Mouse (Mus musculus): ENCODE data around the gene Adamts17. TPM values are rescaled to one million over a fixed set of nuclear protein-coding genes. Genes with fewer than 3 reads are reported as not detected.

Adamts17 gene
- polyA plus RNA-seq, 1 experiment = 2.4 TPM

DNA sequence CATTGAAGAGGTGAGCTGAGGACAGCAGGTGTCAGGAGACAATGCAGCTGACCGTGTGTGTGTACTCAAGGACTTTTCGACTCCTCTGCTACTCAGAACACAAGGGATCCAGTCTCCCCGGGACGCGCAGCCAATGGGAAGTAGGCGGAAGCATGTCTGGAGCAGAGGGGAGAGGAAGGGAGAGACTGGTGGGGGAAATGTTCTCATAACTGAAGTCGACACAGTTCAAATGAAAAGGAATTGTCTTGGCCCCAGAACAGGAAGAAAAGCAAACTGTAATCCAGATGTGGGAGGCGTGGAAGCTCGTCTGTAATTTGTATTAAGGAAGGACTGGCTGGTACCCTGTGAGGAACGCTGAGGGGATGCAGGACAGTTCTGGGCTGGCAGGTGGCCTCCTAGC lies 135.3 kb downstream of the Adamts17 start:
- WGBS = 54% methylated on average over 10 of the region's 10 CpGs
- Histone ChIP-seq H3K4me3 (ENCODE audit: control insufficient read depth, insufficient read depth, low read length) (no peak overlapping the region), H3K27me3 (ENCODE audit: control insufficient read depth, insufficient read depth, low read length) (no peaks in the 10 kb centered on the region), H3K4me1 (replicated peaks; ENCODE audit: control insufficient read depth, insufficient read depth, low read length) (peaks cover 42% of the 10 kb centered on the region), H3K27ac (ENCODE audit: control insufficient read depth, insufficient read depth, low read length) (no peak overlapping the region), H3K36me3 (ENCODE audit: control insufficient read depth, insufficient read depth, low read length) (no peaks in the 10 kb centered on the region)
- DNase-seq = peak; percentile 14
- TF ChIP-seq POLR2A (IDR thresholded peaks at IDR 0.05; ENCODE audit: control insufficient read depth, extremely low read depth, insufficient read depth, low read length, poor library complexity) (no peak), CTCF (IDR thresholded peaks at IDR 0.05; ENCODE audit: borderline replicate concordance, control insufficient read depth, extremely low read depth, insufficient read depth, low read length, poor library complexity) (no peak)

DNA sequence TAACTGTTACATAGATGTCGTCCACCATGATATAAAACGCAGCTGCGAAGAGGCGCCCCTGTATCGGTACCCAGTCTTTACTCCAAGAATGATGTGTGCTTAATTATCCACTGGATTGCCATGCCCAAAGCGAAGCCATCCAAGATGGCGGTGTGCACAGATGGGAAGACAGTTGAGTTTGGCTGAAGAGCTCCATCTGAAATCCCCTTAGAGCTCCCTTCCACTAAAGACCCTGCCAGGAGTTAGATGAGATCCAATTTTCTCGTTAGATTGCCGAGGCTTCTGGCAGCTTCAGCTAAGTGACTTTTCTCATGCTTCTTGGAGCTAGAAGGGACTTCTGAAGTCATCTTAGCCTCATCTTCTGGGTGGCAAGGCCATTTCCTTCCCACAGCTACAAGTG lies 136.8 kb downstream of the Adamts17 start:
- peaks cover 43% of the 10 kb centered on the region for H3K4me1 ChIP-seq (replicated peaks; ENCODE audit: control insufficient read depth, insufficient read depth, low read length)
- TF ChIP-seq CTCF (IDR thresholded peaks at IDR 0.05; ENCODE audit: borderline replicate concordance, control insufficient read depth, extremely low read depth, insufficient read depth, low read length, poor library complexity) = no peak
- no peak for TF ChIP-seq POLR2A (IDR thresholded peaks at IDR 0.05; ENCODE audit: control insufficient read depth, extremely low read depth, insufficient read depth, low read length, poor library complexity)
- no peak for DNase-seq
- no peaks in the 10 kb centered on the region for H3K27me3 ChIP-seq (ENCODE audit: control insufficient read depth, insufficient read depth, low read length)
- H3K27ac ChIP-seq (ENCODE audit: control insufficient read depth, insufficient read depth, low read length) = no peak overlapping the region
- H3K36me3 ChIP-seq (ENCODE audit: control insufficient read depth, insufficient read depth, low read length) = no peaks in the 10 kb centered on the region
- H3K4me3 ChIP-seq (ENCODE audit: control insufficient read depth, insufficient read depth, low read length) = no peak overlapping the region
- 98% methylated on average over 9 of the region's 9 CpGs for WGBS

DNA sequence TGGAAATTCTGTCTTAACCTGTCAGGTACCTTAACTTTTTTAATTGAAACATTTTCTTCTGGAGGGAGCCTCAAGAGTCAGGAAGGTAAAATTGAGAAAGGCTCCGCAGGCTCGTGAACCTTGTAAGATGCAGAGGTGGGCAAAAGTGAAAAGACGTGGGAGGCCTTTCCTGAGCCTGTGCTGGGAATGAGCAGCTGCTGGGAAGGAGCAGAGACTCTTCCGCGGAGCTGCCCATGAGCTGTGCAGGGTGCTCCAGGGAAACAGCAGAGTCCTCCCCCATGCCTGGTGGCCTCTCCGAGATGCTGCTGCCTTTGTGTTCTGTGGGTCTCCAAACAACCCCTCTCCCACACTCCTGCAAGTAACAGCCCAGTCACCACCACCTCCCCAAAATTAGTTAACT lies 142.1 kb downstream of the Adamts17 start:
- DNase-seq = no peak
- Histone ChIP-seq H3K4me3 (ENCODE audit: control insufficient read depth, insufficient read depth, low read length) (no peak overlapping the region), H3K27ac (ENCODE audit: control insufficient read depth, insufficient read depth, low read length) (peak overlapping the region; percentile 70; the same call in 1 of the 2 replicates), H3K27me3 (ENCODE audit: control insufficient read depth, insufficient read depth, low read length) (no peaks in the 10 kb centered on the region), H3K4me1 (replicated peaks; ENCODE audit: control insufficient read depth, insufficient read depth, low read length) (peaks cover 39% of the 10 kb centered on the region), H3K36me3 (ENCODE audit: control insufficient read depth, insufficient read depth, low read length) (no peaks in the 10 kb centered on the region)
- no peak for TF ChIP-seq CTCF (IDR thresholded peaks at IDR 0.05; ENCODE audit: borderline replicate concordance, control insufficient read depth, extremely low read depth, insufficient read depth, low read length, poor library complexity)
- no peak for TF ChIP-seq POLR2A (IDR thresholded peaks at IDR 0.05; ENCODE audit: control insufficient read depth, extremely low read depth, insufficient read depth, low read length, poor library complexity)
- 70% methylated on average over 6 of the region's 6 CpGs for WGBS

DNA sequence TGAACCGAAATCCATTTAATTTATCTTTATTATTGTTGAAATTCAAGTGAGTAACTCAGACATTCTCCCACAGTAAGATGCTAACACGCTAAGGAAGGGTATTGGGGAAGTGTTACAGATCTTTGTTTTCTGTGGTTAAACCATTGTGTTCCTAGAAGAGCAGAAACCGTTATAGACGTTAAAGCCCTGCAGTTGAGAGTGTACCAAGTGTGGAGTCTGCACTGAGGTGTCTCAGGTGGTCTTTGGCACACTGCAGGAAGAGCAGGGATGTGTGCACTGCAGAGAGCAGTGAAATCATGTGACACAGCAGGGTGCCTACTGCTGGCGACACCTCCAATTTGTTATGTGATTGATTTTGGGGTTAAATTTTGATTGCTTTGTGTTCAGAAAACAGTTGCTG lies 142.5 kb downstream of the Adamts17 start:
- peak; percentile 37 for DNase-seq
- TF ChIP-seq POLR2A (IDR thresholded peaks at IDR 0.05; ENCODE audit: control insufficient read depth, extremely low read depth, insufficient read depth, low read length, poor library complexity) (no peak), CTCF (IDR thresholded peaks at IDR 0.05; ENCODE audit: borderline replicate concordance, control insufficient read depth, extremely low read depth, insufficient read depth, low read length, poor library complexity) (no peak)
- Histone ChIP-seq H3K27ac (ENCODE audit: control insufficient read depth, insufficient read depth, low read length) (peak overlapping the region; percentile 52), H3K4me1 (replicated peaks; ENCODE audit: control insufficient read depth, insufficient read depth, low read length) (peaks cover 39% of the 10 kb centered on the region), H3K4me3 (ENCODE audit: control insufficient read depth, insufficient read depth, low read length) (no peak overlapping the region), H3K27me3 (ENCODE audit: control insufficient read depth, insufficient read depth, low read length) (no peaks in the 10 kb centered on the region), H3K36me3 (ENCODE audit: control insufficient read depth, insufficient read depth, low read length) (no peaks in the 10 kb centered on the region)
- 5% methylated on average over 5 of the region's 5 CpGs for WGBS

DNA sequence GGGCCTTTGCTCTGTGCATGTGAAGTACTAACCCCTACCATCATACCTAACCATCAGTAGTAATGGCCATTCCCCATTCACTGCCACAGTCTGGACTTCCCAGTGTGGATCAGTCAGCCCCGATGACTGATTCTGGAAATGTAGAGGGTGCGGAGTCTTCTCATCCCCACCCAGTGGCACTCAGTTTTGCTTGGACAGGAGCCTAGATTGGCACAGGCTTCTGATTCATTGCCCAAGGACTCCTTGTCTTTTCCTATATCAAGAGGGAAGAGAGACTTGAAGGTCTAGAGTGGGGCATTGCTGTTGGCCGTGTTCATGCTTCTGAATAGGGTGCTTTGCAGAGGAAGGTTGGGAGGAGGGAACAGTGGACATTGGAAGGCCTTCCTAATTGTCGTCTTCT lies 148.1 kb downstream of the Adamts17 start:
- Histone ChIP-seq H3K4me1 (replicated peaks; ENCODE audit: control insufficient read depth, insufficient read depth, low read length) (peaks cover 9% of the 10 kb centered on the region), H3K36me3 (ENCODE audit: control insufficient read depth, insufficient read depth, low read length) (no peaks in the 10 kb centered on the region), H3K27ac (ENCODE audit: control insufficient read depth, insufficient read depth, low read length) (no peak overlapping the region), H3K27me3 (ENCODE audit: control insufficient read depth, insufficient read depth, low read length) (no peaks in the 10 kb centered on the region), H3K4me3 (ENCODE audit: control insufficient read depth, insufficient read depth, low read length) (no peak overlapping the region)
- 97% methylated on average over 4 of the region's 4 CpGs for WGBS
- TF ChIP-seq CTCF (IDR thresholded peaks at IDR 0.05; ENCODE audit: borderline replicate concordance, control insufficient read depth, extremely low read depth, insufficient read depth, low read length, poor library complexity) (no peak), POLR2A (IDR thresholded peaks at IDR 0.05; ENCODE audit: control insufficient read depth, extremely low read depth, insufficient read depth, low read length, poor library complexity) (no peak)
- DNase-seq = no peak

DNA sequence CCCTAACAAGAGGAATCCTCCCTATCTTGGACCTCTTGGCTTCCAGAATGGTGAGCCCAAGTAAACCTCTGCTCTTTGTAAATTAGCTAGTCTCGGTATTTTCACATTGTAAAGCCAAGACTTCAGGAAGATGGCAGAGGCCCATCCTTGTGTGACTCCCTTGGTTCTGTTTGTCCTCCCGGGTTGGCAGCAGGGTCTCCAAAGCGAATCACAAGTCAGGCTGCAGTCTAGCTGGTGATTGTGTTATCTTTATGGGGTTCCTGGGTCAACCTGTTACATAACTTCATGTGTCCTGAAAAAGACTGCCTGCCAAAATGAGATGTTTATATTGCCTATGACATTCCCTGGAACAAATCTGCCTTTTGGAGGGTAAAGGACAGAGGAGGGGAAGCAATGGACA lies 148.9 kb downstream of the Adamts17 start:
- Histone ChIP-seq H3K27ac (ENCODE audit: control insufficient read depth, insufficient read depth, low read length) (no peak overlapping the region), H3K4me1 (replicated peaks; ENCODE audit: control insufficient read depth, insufficient read depth, low read length) (peaks cover 5% of the 10 kb centered on the region; the same call in 1 of the 2 replicates), H3K36me3 (ENCODE audit: control insufficient read depth, insufficient read depth, low read length) (no peaks in the 10 kb centered on the region), H3K27me3 (ENCODE audit: control insufficient read depth, insufficient read depth, low read length) (no peaks in the 10 kb centered on the region), H3K4me3 (ENCODE audit: control insufficient read depth, insufficient read depth, low read length) (no peak overlapping the region)
- TF ChIP-seq CTCF (IDR thresholded peaks at IDR 0.05; ENCODE audit: borderline replicate concordance, control insufficient read depth, extremely low read depth, insufficient read depth, low read length, poor library complexity) = no peak
- TF ChIP-seq POLR2A (IDR thresholded peaks at IDR 0.05; ENCODE audit: control insufficient read depth, extremely low read depth, insufficient read depth, low read length, poor library complexity) = no peak
- no peak for DNase-seq
- WGBS = 96% methylated on average over 3 of the region's 3 CpGs
